Mouse (Mus musculus) spleen, postnatal 4 days (tissue): ENCODE data around the gene Nr2f2.

Experiments used
- DNase-seq, 2 experiments: peaks; one replicate each; pipeline ENCODE4 v3.0.0; 2022; ENCODE audit warnings: low spot score in 2 of 2

The Nr2f2 gene

DNA sequence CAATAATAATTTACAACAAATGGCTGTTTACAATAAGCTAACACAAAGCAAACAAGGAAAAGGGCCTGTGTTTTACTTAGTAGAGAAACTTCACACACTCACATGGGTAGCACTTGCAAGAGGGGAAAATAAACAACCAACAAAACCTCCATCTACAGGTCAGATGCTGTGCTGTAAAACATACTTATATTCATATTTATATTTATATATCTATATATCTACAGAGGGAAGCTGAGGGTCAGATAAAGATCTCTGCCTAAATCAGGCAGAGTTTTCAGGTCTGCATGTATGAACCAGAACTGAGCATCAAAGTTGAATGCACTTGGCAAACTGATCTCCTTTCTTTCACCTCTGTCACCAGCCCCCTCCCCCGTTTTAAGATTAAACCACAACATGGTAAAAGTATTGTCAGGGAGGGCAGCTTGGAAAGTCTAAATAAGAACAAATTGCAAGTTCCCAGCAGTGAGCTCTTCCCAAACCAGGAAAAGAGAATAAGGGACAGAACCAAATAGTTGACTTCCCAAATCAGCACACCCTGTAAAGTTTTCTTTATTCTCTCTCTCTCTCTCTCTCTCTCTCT, 14.5 kb downstream of the Nr2f2 start:
- peak in 1 of 2 experiments; percentile 6 for DNase-seq

DNA sequence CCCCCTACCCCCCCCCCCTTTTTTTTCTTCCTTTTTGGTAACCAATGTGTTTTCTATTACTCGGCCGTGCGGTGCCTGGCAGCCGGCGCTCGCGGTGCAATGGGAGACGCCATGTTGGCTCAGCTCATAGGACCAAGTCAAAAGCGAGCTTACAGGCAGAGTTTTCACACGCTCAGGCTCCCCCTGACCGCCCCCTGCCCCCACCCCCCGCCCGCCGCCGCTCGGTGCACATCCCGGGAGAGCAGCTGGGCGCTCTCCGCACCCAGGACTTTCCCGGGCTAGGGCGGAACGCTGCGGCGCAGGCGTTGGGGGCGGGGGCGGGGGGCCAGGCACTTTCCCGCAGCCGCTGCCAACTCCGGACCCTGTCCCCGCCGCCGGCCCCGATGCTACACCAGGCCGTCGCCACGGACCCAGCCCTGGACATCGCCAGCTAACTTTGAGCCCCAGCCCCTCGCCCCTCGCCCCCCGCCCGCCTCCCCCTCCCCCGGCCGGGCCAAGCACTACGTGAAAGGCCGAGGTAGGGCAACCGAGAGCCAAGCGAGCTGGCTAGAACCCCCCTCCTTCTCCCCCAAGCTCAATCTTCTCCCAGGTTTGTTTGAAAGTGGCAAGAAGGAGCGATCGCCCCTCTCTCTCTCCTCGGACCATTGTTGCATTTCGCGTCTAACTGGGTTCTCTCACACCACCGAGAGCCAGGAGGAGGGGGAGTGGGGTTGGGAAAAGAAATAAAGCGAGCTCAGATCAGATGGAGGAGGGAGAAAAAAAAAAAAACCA, 15.6 kb downstream of the Nr2f2 start:
- peak in 1 of 2 experiments; percentile 51 for DNase-seq

DNA sequence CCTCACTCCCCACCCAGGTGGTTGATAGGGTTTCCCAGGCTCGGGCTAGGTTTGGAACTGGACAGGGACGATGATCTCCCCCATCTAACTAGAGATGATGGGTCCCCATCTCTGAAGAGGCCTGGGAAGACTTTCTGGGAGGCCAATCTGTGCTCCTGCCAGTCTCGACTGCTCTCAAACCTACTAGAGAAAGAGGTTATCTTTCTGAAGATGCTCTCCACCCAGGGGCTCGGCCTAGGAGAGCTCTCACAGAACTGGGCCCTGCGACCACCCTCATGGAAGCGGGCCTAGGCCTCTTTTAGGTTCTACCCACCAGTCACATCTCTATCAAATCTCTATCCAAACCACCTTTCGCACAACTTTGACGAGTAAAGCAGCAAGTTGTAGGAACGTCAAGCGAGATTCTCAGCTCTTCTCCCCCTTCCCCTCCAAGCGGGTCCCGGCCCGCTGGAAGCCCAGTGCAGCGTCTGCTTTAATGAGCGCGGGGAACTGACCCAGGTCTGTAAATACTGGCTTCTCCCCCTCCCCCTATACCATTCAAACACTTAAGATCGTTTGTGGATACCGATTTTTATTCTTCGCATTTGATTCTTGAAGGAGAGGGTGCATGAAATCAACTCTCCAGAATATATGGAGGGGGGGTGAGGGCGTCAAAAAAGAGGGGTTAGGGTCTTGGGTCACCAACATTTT, 16.4 kb downstream of the Nr2f2 start:
- peak in 1 of 2 experiments; percentile 44 for DNase-seq

DNA sequence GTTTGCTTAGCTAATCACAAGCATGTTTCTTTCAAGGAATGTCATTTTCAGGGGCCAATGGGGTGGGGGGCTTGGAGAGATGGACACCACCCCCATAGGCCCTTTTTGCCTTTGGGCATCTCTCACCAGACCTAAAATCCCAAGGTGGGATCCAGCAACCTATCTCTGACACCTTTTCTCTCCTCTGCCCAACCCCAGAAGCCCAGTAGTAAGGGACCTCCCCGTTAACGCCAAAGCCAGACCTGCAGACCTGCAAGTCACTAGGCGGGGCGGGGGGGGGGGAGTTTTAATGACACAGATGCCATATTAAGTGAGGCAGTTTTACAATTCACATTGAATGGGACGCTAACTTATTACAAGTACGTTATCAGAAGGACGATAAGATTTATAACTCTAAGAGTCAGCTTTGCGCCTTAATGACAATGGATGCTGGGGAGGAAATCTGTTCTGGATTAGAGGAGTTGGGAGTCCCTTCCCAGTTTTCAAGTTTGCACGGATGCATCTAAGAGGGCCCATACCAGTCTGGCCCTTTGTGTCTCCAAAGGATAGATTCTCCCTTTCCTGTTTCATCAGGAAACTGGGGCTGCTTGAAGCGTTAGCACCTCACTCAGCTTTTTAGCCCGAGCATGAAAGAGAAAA, 17.4 kb downstream of the Nr2f2 start:
- DNase-seq = peak in 1 of 2 experiments; percentile 37

DNA sequence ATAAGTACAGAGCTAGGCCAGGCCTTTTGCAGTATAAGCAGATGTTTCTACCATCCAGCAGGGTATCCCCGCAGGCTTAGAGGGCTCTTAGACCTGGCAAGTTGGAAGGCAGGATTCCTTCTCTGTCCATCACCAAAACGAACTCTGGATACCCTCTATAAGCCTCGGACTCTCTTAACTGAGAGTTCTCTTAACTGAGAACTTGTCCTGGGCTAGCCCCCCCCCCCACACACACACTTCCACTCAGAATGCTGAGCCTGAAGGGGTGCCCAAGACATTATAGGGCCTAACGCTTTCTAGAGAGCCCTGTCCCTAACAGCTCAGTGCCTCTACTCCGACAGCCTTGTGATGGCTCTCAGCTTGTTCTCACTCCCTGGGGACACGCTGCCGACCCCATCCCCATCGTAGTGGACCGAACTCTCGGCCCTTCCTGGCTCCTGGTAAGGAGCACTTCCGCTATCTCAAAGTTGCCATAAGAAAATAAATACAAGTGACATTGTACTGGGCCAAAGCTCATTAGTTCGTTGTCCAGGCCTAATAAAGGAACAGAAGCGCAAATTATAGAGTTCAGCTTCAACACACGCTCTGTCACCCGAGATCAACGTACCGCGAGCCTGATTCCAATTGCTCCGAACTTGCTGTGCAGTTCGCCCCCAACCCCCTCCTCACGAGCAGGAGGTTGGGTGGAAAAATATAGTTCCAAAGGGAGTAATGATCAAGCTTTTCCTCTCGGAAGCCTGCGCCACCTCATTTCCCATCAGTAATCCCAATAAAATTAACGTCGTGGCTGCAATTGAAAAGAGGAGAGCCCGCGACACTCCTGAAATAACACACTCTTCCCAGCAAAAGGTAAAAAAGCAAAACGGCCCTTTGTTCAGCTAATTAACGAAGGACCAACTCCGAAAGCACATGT, 18.2 kb downstream of the Nr2f2 start:
- no peak for DNase-seq

DNA sequence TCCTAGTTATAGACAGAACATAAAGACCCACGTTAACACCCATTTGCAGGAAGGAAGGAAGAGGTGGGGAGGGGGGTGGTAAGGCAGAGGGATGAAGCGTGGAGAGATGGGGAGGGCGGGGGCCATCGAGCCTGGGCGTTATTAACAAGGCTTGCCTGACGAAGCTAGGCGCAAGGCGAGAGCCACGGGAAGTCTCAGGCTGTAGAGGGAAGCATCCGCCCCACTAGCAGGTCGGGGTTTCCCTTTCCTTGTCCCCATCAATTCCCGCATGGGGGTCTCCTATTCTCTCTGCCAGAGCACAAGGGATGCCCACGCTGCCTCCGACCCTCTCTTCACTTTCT, 18.9 kb downstream of the Nr2f2 start:
- DNase-seq = no peak

DNA sequence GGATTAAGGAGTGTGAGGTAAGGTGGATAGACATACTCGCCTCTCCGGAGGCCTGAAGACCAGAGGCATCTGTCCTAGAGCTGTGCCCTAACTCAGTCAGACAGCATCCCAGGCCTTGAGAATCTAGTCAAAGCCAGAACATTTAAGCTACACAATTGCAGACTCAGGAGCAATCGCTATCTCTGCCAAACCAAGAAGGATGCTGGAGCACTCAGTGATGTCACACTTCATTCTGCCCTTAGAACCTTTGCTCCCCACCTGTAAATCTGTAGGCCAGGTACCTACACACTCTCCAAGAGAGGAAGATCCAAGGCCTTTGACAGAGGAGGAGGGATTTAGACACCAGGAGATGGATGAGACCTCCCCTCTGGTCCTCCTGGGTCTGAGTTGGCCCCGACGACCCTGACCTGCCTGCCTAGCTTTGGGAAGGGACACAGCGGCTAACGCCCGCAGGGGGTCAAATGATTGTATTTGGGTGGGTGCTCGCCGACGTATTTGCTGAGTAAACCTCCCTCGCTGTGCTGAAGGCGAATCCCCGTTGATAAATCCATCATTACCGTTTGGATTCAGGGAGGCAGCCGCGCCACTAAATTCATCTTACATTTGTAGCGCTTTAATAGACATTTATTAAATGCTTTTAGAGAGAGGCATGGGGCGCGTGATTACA, 19.5 kb downstream of the Nr2f2 start:
- no peak for DNase-seq

DNA sequence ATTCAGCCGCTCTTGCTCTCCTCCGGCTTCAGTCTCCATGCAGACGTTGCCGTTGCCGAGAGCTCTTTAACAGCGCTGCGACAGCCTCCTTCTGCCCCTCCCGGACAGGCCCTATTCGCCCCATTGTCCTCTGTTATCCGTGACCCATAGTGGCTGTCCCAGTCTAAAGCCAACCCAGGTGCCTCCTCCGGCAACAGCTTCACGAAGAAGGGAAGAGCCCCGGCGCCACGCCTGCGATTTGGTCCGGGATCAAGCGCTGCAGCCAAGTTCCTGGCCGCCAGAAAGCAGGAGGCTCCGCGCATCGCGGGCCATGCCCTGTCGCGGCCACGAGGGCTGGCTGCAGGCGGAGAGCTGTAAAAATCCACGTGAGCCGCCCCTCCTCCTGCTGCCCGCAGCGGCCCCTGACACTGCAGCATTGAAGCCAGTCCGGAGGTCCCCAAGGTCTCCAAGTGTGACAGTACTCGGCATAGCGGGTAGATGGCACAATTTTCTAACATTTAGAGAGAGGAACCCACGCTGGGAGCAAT, 20.5 kb downstream of the Nr2f2 start:
- no peak for DNase-seq

DNA sequence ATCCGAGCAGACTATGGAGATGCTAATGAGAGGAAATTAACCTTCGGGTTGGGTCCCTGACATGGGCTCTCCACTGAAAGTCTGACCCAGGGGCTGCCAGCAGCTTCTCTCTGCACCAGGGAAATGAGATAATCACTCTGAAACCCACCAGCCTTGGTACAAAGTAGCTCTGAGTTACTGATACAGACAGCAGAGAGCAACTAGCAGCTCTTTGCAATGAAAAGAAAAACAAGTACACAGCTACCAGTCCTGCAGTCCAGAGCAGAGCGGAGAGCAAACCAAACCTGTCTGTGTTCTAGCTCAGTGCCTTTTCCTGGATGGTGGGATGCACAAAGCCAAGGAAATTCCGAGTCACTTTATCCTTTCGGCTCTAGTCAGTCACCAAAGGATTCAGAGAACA, 23.1 kb downstream of the Nr2f2 start:
- no peak for DNase-seq

DNA sequence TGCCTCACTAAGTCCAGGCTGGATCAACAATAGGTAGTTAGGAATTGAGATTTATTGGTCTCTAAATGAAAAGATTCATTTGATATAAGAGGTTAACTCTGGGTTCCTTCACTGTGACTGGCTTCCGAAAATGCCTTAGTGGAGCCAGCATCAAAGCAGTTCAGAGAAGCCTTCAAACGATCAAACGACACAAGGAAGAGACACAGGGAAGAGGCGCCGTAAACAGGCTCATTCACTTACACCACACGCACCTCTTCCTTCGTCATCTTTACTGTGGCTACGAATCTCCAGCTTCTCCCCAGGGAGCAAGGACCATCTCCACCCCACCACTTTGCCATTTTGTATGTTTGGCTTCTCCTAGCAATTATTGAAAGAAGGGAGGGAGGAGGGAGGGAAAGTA, 23.8 kb downstream of the Nr2f2 start:
- DNase-seq = no peak

DNA sequence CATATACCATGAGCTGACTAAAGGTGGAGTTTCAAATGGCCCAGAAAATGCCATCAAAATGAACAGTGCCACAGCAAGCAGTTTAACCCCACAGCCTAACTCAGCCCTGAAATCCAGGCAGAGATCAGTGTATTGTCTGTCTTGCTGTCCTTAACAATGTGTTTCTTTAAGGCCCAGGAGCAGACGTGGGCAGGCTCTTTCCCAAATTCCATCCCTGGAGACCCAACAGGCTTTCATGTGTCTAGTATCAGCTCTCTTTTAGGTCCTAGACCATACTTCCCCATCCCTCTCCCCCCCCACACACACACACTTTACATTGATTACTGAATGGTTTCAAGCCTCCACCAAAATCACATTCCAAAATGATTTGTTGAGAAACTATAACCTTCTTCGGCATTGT, 24.5 kb downstream of the Nr2f2 start:
- DNase-seq = no peak

DNA sequence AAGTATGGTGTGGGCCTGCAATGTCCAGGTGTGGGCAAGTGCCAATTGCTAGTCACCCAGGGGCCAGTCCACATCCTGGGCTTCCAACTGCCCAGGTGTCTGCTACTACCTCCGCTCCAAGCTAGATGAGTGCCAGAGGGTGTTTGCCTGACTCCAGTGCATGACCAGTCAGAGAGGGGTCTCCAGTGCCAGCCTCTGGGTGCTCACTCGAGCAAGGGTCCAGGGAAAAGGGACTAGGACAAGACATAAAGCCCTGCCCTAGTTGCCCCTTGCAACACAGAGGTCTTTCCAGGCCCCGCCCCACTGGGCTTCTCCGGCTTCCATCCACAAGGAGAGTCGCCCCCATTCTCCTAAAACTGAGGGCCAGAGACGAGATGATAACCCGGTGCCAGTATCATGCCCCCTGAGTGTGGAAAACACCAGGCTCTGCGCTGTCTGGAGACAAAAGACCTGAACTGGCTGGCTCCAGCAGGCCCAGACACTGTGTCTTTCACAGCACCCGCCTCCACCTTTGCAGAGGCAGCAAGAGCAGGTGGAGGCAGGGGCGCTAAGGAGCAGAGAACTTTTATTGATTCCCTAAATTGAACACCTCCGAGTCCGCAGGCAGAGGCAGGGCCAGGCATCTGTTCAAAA, 26.4 kb downstream of the Nr2f2 start:
- peak in 1 of 2 experiments; percentile 51 for DNase-seq

DNA sequence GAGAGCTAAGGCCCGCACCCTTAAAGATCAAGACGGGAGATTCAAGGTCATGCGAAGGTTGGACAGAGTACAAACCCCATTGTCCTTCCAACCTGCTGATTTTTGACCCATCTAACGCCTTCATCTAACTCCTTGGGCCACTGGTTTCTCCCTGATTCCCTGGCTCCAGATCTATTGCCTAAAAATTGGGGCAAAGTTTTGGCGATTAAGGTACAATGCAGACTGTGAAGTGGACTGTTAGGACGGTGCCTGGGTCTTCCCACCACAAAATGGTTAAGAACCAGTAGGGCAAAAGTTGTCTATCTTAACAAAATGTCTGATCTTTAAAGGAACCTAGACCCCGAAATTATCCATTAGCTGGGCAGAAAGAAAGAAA, 28.3 kb downstream of the Nr2f2 start:
- DNase-seq = no peak

DNA sequence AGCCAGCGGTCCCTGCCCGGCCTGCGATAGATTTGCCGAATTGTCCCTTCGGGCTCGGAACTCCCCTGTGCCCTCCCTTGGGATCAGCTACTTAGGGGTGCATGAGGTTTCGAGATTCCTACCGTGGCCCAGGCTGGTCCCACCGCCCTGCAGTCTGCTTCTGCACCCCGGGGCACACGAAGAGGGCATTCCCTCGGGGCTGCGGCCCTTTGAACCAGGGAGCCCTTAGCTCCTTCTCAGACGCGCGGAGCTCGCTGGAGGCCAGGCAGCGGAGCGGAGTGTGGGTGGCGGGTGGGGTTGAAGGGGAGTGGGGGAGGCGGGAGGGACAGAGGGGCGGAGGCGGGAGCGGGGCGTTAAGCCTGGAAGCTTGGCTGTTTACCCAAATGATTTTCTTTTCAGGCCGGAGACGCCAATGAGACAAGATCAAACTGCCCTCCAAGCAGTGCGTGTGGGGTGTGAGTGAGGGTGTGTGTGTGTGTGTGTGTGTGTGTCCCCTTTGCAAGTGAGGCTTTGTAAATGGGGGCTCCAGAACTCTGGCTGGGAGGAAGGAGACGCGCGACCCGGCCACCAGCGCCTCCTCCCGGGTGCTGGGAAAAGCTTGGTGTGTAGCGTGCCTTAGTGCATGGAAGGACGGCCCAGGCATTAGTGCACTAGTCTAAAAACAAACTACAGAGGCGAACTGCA, 28.8 kb downstream of the Nr2f2 start:
- DNase-seq = no peak

DNA sequence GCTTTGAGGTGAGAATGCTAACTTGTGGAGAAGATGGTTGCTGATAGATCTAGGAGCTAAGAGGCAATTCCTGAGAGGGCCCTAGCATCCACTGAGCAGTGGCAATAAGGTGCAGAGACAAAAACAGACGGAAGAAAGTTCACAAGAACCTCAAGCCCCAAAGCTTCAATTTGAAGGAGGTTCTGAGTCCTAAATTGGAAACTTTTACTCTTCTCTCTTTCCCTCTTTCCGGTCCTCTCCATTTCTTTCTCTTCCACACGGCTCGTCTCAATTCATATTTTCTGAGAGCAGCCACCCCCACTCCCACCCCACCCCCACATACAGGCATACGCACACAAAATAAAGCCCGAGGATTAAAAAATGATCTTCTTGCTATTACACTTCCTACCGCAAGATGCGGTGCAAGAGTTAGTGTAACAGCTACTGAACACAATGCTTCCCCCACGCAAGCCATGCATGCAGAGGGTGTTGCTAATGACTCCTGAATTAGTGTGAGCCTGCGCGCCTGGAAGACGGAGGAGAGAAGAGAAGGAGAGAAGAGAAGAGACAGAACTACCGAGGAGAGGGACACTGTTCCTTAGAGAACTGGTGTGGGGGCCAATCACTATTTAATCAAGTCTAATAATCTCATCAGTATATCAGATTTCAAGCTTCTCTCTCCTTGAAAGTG, 29.8 kb downstream of the Nr2f2 start:
- no peak for DNase-seq

DNA sequence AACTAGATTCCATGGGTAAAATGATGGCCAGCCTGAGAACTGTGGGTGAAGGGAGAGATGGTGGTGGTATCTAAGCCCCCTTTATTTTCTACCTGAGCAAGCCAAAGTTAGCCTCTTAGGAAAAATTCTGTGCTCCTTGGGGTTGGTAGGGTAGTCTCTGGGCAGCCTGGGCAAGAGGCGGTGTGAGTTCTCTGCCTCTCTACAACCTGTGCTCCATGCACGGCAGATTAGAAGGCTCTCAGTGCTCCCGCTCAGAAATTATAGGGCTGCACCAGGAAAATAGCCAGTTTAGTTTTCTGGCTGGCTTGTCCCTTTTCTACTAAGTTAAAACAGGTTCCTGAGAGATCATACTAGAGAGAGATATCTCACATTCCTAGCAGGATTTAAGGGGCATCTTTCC, 30.4 kb downstream of the Nr2f2 start:
- no peak for DNase-seq

DNA sequence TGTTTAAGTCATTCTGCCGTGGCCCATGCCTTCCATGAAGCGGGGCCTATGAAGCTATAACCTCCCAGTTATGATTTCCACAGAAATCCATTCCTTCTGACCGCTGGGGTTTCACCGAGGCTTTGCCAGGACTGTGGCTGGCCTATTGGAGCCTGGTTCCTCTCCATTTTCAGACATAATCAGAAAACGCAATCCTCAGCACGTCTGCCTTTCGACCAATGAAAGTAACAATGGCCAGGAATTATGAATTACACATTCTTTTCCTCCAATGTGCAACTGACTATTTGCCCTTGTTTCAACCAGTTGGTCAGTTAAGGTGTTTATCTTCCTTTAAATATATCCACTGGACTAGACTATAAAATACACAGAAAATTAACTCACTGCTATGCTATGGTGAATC, 31.1 kb downstream of the Nr2f2 start:
- DNase-seq = no peak

DNA sequence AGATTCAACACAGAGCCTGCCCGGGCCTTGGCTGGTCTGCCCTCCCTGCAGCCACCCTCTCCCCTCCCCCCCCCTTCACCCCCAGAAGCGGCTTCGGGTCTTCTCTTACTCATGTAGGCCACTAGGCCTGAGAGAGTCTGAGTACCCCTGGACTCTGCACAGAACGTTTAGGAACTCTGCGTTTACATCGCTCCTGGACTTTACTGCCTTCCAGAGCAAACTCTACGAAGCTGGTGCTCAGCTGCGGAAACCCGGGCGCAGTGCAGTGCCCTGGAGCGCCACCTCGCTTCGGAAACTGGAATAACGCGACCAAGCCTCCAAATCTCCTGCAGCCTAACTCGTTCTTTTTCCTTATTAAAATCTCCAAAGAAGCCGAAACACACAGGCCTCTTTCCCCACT, 31.7 kb downstream of the Nr2f2 start:
- no peak for DNase-seq

DNA sequence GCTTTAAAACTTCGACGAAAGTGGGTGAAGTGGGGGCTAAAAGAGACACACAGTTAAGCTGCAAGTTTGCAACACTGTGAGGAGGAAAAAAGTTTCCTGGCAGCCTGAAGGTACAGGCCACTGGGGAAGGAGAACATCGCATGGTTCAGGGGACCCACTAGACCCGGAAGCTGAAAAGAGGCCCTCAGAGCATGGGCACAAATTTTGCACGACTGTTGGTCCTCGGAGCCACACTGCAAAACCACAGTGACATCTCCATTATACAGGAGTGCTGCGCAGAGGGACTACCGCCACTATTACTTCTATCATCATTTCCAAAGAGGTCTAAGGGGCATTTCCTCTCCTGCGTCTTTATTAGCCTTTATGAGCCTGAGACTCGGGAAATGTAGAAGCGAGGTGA, 32.7 kb downstream of the Nr2f2 start:
- DNase-seq = no peak
